Mouse (Mus musculus) G1E (cell line): ENCODE data around the gene Pcgf3.

Experiments
- CTCF ChIP-seq: IDR thresholded peaks from 2 replicates; pipeline ENCODE4 v1.5.1; 2012; ENCODE audit warnings: low read depth, low read length, inconsistent platforms, mixed read lengths
- GATA1 ChIP-seq: IDR thresholded peaks from 2 replicates; pipeline ENCODE4 v1.6.1; 2012; ENCODE audit warnings: borderline replicate concordance, low read length, inconsistent platforms, mixed read lengths
- TAL1 ChIP-seq: conservative IDR thresholded peaks from 2 replicates; pipeline ENCODE4 v1.6.1; 2012; ENCODE audit warnings: low read depth, low read length, inconsistent platforms, mixed read lengths

DNA sequence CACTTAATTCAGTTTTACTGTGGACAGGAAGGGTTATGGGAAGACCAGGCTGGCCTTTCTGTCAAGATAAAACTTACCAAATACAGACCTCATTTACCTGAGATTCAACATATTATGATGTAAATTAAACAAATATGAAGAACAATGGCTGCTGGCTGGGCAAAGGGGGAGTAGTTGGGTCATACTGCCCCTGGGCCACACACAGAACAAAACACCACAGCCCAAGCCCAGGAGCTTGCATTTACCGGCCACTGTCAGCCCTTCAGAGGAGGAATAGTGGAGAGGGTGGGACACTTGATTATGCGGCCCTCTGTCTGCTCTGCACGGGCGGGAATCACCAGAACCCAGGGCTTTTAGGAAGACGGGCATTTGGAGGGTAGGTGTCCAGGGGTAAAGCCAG is 57.9 kb downstream of the Pcgf3 start:
- TF ChIP-seq CTCF (no peak), GATA1 (no peak), TAL1 (no peak)
